Mouse (Mus musculus) ES-E14 (cell line): ENCODE data around the gene Ldah. TPM values are rescaled to one million over a fixed set of nuclear protein-coding genes. Genes with fewer than 3 reads are reported as not detected.

Source experiments
- DNase-seq: peaks from one replicate; pipeline ENCODE4 v3.0.0-alpha.2; 2013; ENCODE audit warnings: low read depth, low spot score
- H3K27ac ChIP-seq: 2 replicates; pipeline ENCODE4 v1.5.1; 2012; ENCODE audit warnings: low read depth, mild to moderate bottlenecking, low read length, moderate library complexity, mixed read lengths; ENCODE audit not compliant: poor library complexity, insufficient read depth, severe bottlenecking
- H3K36me3 ChIP-seq: 2 replicates; pipeline ENCODE4 v1.6.1; 2012; ENCODE audit warnings: mild to moderate bottlenecking, low read length, moderate library complexity, mixed read lengths; ENCODE audit not compliant: control insufficient read depth, poor library complexity, insufficient read depth, severe bottlenecking
- H3K4me1 ChIP-seq, 2 experiments: fragments of 150-350 bp in 1 of 2; sonication (generic) in 1 of 2; 2 replicates each; pipeline ENCODE4 v1.6.1; 2012; ENCODE audit warnings: low read length in 2 of 2, mild to moderate bottlenecking in 1 of 2, mixed read lengths in 1 of 2; ENCODE audit not compliant: control insufficient read depth in 2 of 2, insufficient read depth in 2 of 2, poor library complexity in 1 of 2
- H3K4me3 ChIP-seq, 2 experiments: fragments of 150-350 bp in 1 of 2; sonication (generic) in 1 of 2; 2 replicates each; pipeline ENCODE4 v1.5.1; 2012; ENCODE audit warnings: low read length in 2 of 2, low read depth in 1 of 2, mild to moderate bottlenecking in 1 of 2, mixed read lengths in 1 of 2; ENCODE audit not compliant: insufficient read depth in 1 of 2, poor library complexity in 1 of 2, severe bottlenecking in 1 of 2
- H3K9ac ChIP-seq: 2 replicates; pipeline ENCODE4 v1.6.1; 2012; ENCODE audit warnings: low read depth, mild to moderate bottlenecking, low read length, mixed read lengths; ENCODE audit not compliant: poor library complexity, insufficient read depth, severe bottlenecking
- H3K9me3 ChIP-seq: fragments of 150-350 bp; sonication (generic); 2 replicates; pipeline ENCODE4 v1.6.1; 2012; ENCODE audit warnings: low read depth, mild to moderate bottlenecking, low read length; ENCODE audit not compliant: control insufficient read depth, insufficient read depth
- CHD2 ChIP-seq: IDR thresholded peaks from 2 replicates; pipeline ENCODE4 v1.6.1; 2014; ENCODE audit warnings: mild to moderate bottlenecking, low read depth, low read length, inconsistent platforms
- HCFC1 ChIP-seq: IDR thresholded peaks from 2 replicates; pipeline ENCODE4 v1.6.1; 2012; ENCODE audit warnings: low read length, inconsistent platforms, borderline replicate concordance; ENCODE audit not compliant: insufficient read depth
- MAFK ChIP-seq: IDR thresholded peaks from 2 replicates; pipeline ENCODE4 v1.6.1; 2014; ENCODE audit warnings: mild to moderate bottlenecking, low read depth, low read length, inconsistent platforms; ENCODE audit not compliant: insufficient read depth
- ZC3H11A ChIP-seq: IDR thresholded peaks from 2 replicates; pipeline ENCODE4 v1.6.1; 2012; ENCODE audit warnings: low read depth, mild to moderate bottlenecking, inconsistent platforms, low read length, borderline replicate concordance
- ZNF384 ChIP-seq: IDR thresholded peaks from 2 replicates; pipeline ENCODE4 v1.6.1; 2012; ENCODE audit warnings: low read depth, low read length, inconsistent platforms
- in situ Hi-C, 2 experiments: fragments of 600-800 bp; cut with MboI; formaldehyde crosslinking; loops; one replicate each; pipeline ENCODE4 v1.15.1; 2025; ENCODE audit warnings: low sequenced_read_pairs in 2 of 2, inconsistent platforms in 1 of 2; ENCODE audit not compliant: unreplicated experiment in 2 of 2
- total RNA-seq: library from RNA; depleted of rRNA; stranded (reverse); fragments of 300-350 nt; gene quantifications from 2 replicates; pipeline ENCODE4 v1.2.3, GENCODE M21; 2012

The Ldah gene
- total RNA-seq, 1 experiment = 27.4 TPM

DNA sequence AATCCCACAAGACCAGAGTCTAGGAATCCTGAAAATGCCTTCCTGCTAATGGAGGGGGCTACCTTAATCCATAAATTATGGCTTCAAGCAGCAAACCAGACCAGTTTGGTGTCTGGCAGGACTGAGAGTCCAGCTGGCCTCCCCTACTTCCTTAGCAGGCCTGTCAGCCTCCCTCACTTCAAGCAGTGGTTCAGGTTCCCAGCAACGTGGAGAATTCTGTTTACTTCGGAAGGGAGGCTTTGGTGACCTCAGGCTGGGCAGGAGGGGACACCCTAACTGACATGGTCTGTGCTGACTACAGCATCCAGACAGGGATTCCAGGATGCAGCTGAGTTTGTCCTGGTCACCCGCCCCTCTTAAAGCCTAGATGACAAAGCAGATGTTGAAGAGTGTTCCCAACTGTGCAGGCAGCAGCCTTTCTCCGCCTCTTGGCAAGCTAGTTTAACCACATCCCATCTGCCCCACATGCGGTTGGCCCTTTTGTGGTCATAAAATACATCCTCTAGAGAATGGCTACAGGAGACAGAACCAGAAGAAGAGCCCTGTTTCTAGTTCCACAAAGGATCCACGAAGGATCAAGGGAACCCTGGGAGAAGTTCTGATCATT, 87.5 kb downstream of the Ldah start:
- DNase-seq = no peak
- no peak overlapping the region for H3K4me3 ChIP-seq
- H3K4me1 ChIP-seq = peaks cover 0 to 3% of the 10 kb centered on the region in 2 experiments; a peak in 1 of 4 replicates
- in situ Hi-C loops = loop anchor here (25.0 kb wide), 2 partner anchors 233 to 1292 kb away; no protein-coding TSS in a partner anchor
- no peaks in the 10 kb centered on the region for H3K36me3 ChIP-seq
- no peak overlapping the region for H3K9ac ChIP-seq
- H3K9me3 ChIP-seq = no peaks in the 10 kb centered on the region
- TF ChIP-seq HCFC1 = no peak
- TF ChIP-seq CHD2 = no peak
- no peak for TF ChIP-seq MAFK
- no peak for TF ChIP-seq ZNF384
- no peak for TF ChIP-seq ZC3H11A
- H3K27ac ChIP-seq = no peak overlapping the region

GRCm38 (mm10) chr12:8296154-8296553, 88.2 kb downstream of the Ldah start:
- Histone ChIP-seq H3K36me3 (no peaks in the 10 kb centered on the region), H3K27ac (no peak overlapping the region), H3K9ac (no peak overlapping the region), H3K4me3 (no peak overlapping the region), H3K9me3 (no peaks in the 10 kb centered on the region), H3K4me1 (peaks cover 0 to 3% of the 10 kb centered on the region in 2 experiments; a peak in 1 of 4 replicates)
- no peak for DNase-seq
- TF ChIP-seq ZNF384 (no peak), MAFK (no peak), CHD2 (no peak), ZC3H11A (no peak), HCFC1 (no peak)
- in situ Hi-C loops = loop anchor here (25.0 kb wide), 2 partner anchors 234 to 1291 kb away; no protein-coding TSS in a partner anchor

DNA sequence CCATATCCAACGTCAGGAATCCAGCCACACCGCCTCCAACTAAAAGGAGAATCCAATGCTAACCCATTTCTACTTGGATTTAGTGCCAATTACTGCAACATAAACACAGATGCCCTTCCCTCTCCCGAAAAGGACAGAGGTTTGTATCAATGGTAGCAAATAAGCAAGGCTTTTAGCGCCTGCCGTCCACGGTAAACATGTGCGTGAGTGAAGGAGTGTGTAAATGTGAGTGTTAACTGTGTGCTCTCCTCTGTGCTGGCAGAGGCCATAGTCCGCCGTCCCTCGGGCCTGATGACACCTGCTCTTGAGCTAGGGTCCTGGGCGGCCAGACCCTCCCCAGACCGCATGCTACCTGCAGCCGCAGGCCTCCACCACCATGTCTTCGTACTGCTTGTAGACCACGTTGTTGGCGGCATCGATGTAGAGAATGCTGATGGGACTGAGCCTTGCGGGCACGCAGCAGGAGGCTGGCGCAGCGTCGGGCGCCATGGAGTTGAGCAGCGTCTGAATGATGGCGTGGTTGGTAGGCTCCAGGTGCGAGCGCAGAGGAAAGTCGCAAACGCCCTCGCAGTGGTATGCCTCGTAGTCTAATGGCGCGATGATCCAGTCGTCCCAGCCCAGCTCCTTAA, 89.8 kb downstream of the Ldah start:
- Histone ChIP-seq H3K36me3 (no peaks in the 10 kb centered on the region), H3K4me3 (peak overlapping the region; percentile 50 to 54), H3K9ac (no peak overlapping the region), H3K9me3 (no peaks in the 10 kb centered on the region), H3K27ac (no peak overlapping the region), H3K4me1 (peaks cover 0 to 5% of the 10 kb centered on the region in 2 experiments; a peak in 2 of 4 replicates)
- TF ChIP-seq MAFK (no peak), HCFC1 (no peak), ZC3H11A (no peak), ZNF384 (no peak), CHD2 (no peak)
- no peak for DNase-seq
- in situ Hi-C loops = loop anchor here (25.0 kb wide), 2 partner anchors 235 to 1290 kb away; no protein-coding TSS in a partner anchor

DNA sequence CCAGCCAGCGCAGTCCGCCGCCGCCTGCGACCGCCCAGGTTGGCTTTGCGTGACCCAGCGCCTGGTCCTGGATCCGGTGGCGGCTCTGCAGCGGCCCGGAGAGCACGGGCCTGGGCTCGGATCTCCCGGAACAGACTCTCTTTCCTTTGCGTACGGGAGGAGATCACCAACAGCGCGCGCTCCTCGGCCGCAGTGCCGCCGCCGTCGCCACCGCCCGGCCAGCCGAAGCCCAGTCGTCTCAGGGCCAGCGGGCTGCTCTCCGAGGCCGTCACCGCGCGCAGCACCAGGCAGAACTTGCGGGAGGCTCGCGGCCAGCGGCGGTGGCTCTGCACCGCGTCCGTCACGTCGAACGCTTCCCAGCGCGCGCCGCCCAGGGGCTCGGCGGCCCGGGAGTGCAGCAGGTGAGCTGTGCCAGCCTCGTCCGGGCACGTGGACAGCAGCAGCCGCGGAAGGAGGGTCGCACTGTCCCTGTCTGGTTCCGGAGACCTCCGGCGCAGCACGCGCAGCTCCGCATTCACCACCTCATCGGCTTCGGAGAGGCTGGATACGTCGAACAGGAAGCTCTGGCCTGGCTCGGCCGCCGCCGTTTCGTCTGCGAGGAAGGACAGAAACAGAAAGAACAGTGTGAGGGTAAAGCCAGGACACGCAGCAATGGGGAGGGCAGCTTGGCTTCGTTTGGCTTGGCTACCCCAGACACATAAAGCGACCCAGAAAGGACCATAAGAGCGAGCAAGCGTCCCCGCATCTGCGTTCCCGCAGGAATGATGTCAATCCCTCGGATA, 90.6 kb downstream of the Ldah start:
- DNase-seq = no peak
- in situ Hi-C loops = loop anchor here (25.0 kb wide), 2 partner anchors 236 to 1289 kb away; no protein-coding TSS in a partner anchor
- H3K9ac ChIP-seq = peak overlapping the region; percentile 40

More for the DNA sequence above, 90.6 kb downstream of the Ldah start:
- Histone ChIP-seq H3K36me3 (no peaks in the 10 kb centered on the region), H3K27ac (no peak overlapping the region), H3K4me3 (peak overlapping the region; percentile 54 to 62; a peak in 3 of 4 replicates), H3K4me1 (peaks cover 0 to 5% of the 10 kb centered on the region in 2 experiments; a peak in 2 of 4 replicates), H3K9me3 (no peaks in the 10 kb centered on the region)
- TF ChIP-seq ZC3H11A (no peak), MAFK (no peak), ZNF384 (no peak), HCFC1 (no peak), CHD2 (no peak)
